Comparison of ENCODE assay signal across 16 mouse cellular contexts in the genomic region with DNA sequence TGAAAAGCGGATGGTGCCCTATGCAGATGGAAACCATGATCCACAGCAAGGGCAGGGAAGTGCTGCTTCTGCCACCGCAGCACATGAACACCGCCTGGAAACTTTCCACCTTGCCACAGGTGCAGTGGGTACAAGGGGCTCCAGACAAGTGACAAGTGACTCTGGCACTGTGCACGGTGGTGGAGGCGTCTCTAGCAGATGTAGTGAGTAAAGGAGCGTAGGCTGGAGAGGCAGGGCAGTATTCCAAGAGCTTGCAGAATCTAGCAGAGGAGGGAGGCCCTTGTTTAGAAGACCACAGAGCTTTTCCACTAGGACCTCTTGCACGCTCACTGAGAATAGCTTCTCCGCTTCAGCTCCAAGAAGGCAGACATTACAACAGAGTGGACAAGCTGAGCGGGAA.
DNase-seq lines count a peak whose midpoint lies in the region; ATAC-seq and TF ChIP-seq lines count a peak whose summit lies in the region.
"Had no signal": no experiment of that assay in that cellular context is flagged by ENCODE, and none has a peak within 500 bp of the region (broad histone marks: within the 10 kb centered on the region; RNA-seq: fewer than 3 reads in every experiment).

No protein-coding gene starts in this region.

- no peak for ATAC-seq in stomach, postnatal 0 days (ENCODE audit: low FRiP score, low TSS enrichment)
- no peak for ATAC-seq in CD4-positive, CD25-positive, alpha-beta regulatory T cell, adult 4 months
- ATAC-seq in forebrain, postnatal 0 days = no peak
- ATAC-seq: forebrain, embryonic 16.5 days had no signal

- no peaks in the 10 kb centered on the region for H3K4me1 ChIP-seq in stomach, postnatal 0 days (replicated peaks; ENCODE audit: control insufficient read depth, insufficient read depth)
- no peaks in the 10 kb centered on the region for H3K4me1 ChIP-seq in forebrain, postnatal 0 days (ENCODE audit: insufficient read depth)

- no peak overlapping the region for H3K9ac ChIP-seq in stomach, postnatal 0 days (ENCODE audit: low read length)
- H3K9ac ChIP-seq in forebrain, postnatal 0 days = no peak overlapping the region
- H3K9ac ChIP-seq: hindbrain, embryonic 15.5 days; liver, embryonic 14.5 days had no signal

- H3K36me3 ChIP-seq in stomach, postnatal 0 days (ENCODE audit: control insufficient read depth, insufficient read depth, low read length) = no peaks in the 10 kb centered on the region
- no peaks in the 10 kb centered on the region; the same call in 1 of the 2 replicates for H3K36me3 ChIP-seq in forebrain, postnatal 0 days (ENCODE audit: insufficient read depth)
- H3K36me3 ChIP-seq: hindbrain, embryonic 15.5 days; limb, embryonic 10.5 days had no signal

- no peak overlapping the region for H3K4me2 ChIP-seq in stomach, postnatal 0 days (replicated peaks; ENCODE audit: low read depth)
- no peak overlapping the region for H3K4me2 ChIP-seq in forebrain, postnatal 0 days (ENCODE audit: low read depth)
- H3K4me2 ChIP-seq: hindbrain, embryonic 15.5 days had no signal

- 72% methylated on average over 9 of the region's 9 CpGs for WGBS in stomach, postnatal 0 days
- WGBS in forebrain, postnatal 0 days = 78% methylated on average over 9 of the region's 9 CpGs

- H3K27me3 ChIP-seq in stomach, postnatal 0 days (ENCODE audit: control insufficient read depth, insufficient read depth, low read length) = no peaks in the 10 kb centered on the region
- H3K27me3 ChIP-seq in forebrain, postnatal 0 days (ENCODE audit: insufficient read depth, low read length) = no peaks in the 10 kb centered on the region
- H3K27me3 ChIP-seq: CH12.LX; hindbrain, embryonic 15.5 days had no signal

- no peaks in the 10 kb centered on the region for H3K9me3 ChIP-seq in stomach, postnatal 0 days (ENCODE audit: control insufficient read depth, low read length)
- no peaks in the 10 kb centered on the region for H3K9me3 ChIP-seq in forebrain, postnatal 0 days (ENCODE audit: low read length)
- H3K9me3 ChIP-seq: hindbrain, embryonic 15.5 days; limb, embryonic 10.5 days; midbrain, embryonic 10.5 days had no signal

- no peak overlapping the region for H3K4me3 ChIP-seq in stomach, postnatal 0 days (ENCODE audit: low read depth, low read length)
- no peak overlapping the region for H3K4me3 ChIP-seq in forebrain, postnatal 0 days (ENCODE audit: low read depth, low read length)
- H3K4me3 ChIP-seq: hindbrain, embryonic 15.5 days; limb, embryonic 10.5 days; midbrain, embryonic 10.5 days had no signal

- no peak for TF ChIP-seq EP300 in stomach, postnatal 0 days (optimal IDR thresholded peaks at IDR 0.05)

- DNase-seq in frontal cortex, postnatal 14 days (ENCODE audit: low spot score in 2 of 2) = peak; percentile 61 to 65
- DNase-seq in layer of hippocampus, adult 8-10 months (ENCODE audit: low spot score in 2 of 2) = peak; percentile 84 to 90
- DNase-seq in left cerebral cortex, adult 9 months (ENCODE audit: low spot score in 2 of 2) = peak; percentile 71 to 90
- DNase-seq in right cerebral cortex, postnatal 36 days (ENCODE audit: low spot score in 2 of 2) = peak; percentile 86 to 88
- no peak for DNase-seq in stomach, postnatal 0 days (ENCODE audit: low spot score)
- no peak for DNase-seq in forebrain, postnatal 0 days
- DNase-seq: cerebellum, adult 18-20 months; heart, adult 11 months; kidney, adult 2 months had no signal

- TF ChIP-seq CTCF in stomach, postnatal 0 days (IDR thresholded peaks at IDR 0.05; ENCODE audit: low read depth) = no peak
- TF ChIP-seq CTCF in forebrain, postnatal 0 days (IDR thresholded peaks at IDR 0.05; ENCODE audit: low read depth) = no peak

- H3K27ac ChIP-seq in stomach, postnatal 0 days (replicated peaks) = no peak overlapping the region
- no peak overlapping the region for H3K27ac ChIP-seq in forebrain, postnatal 0 days (ENCODE audit: low read depth, low read length)
- H3K27ac ChIP-seq: hindbrain, embryonic 15.5 days; limb, embryonic 10.5 days; liver, embryonic 14.5 days; midbrain, embryonic 10.5 days had no signal

Comparison
In these comparisons a context has a peak if more than half of its experiments do, and no peak if none do; other contexts are left out.
1. DNase-seq: peak in frontal cortex, postnatal 14 days (2 of 2), layer of hippocampus, adult 8-10 months (2 of 2), left cerebral cortex, adult 9 months (2 of 2) and right cerebral cortex, postnatal 36 days (2 of 2); none in stomach, postnatal 0 days (single experiment) and forebrain, postnatal 0 days (single experiment).